Mouse (Mus musculus): Measurements from ENCODE around the gene Gm12216. TPM values are rescaled to one million over a fixed set of nuclear protein-coding genes. Genes with fewer than 3 reads are reported as not detected.

Gm12216 gene
- total RNA-seq, 2 experiments from 2014 or later = 3.5 to 4.0 TPM

DNA sequence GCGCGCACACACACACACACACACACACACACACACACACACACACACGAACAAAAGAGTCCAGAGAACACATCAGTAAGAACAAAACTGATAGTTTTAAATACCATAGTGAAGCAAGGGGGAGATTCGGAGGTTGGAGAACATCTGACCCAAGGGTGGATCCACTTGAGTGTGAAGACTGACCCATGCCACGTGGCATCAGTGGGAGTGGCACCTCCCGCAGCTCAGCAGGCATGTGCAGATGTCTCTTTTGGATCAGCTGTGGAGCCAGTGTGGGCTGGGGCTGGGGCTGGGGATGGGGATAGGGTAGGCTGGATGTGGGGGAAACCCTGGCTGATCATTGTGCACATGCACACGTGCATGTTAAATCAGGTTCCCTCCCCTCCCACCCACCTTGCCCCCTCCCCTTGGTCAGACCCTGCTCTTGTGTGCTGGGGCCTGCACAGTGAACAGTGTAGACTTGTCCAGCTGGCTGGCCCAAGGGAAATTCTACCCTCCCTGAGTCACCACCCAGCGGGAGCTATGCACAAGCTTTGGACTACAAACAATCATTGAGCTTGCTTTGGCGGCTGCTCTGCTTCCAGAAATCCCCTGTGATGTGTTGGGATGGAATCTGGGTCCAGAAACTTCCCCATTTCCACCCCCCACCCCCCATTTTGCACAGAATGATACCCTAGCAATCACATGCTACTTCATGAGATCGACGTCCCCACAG lies 37.7 kb downstream of the Gm12216 start:
- no peak for DNase-seq

DNA sequence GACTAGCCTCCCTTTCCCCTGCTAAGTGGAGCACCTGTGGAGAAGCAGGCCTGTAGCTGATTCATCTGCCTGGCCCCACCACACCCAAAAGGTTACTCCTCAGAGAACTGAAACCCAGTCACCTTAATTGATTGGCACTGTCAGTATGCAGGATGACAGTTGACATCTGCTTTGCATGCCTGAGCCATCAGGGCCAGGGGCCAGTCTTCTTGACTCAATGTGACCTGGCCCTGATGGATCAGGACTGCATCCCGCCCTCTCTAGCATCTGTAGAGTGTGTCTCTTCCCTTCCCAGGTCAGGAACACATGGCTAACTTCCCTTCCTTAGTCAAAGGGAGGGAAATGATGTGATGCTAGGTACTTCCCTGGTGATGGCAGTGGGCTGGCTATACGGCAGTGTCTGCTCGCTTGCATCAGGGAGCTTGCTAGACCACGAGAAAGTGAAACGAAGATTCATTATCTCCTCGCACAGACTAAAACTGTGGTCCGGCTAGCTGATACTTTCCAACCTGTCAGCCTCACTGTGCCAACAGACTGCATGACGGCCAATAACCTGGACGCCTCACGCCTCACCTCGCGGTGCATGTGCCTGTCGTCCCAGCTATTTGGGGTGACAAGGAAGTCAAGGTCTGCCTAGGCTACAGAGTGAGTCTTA lies 38.4 kb downstream of the Gm12216 start:
- no peak for DNase-seq

DNA sequence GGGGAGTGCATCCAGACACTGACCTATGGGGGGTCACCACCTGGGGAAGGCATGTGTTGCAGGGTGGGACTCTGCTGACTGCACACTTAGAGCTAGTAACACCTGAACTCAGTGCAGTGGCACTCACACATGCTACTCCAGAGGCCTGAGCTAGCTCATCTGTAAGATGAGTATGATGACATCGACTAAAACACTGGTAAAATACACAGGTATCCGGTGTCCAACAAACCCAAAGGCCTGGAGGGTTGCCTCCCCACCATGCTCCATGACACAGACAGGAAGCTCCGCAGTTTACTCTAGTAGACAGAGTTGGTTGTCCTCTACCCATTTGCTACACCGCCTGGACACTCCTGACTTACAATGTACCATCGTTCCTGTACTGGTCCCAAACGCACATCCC lies 39.5 kb downstream of the Gm12216 start:
- DNase-seq = no peak

DNA sequence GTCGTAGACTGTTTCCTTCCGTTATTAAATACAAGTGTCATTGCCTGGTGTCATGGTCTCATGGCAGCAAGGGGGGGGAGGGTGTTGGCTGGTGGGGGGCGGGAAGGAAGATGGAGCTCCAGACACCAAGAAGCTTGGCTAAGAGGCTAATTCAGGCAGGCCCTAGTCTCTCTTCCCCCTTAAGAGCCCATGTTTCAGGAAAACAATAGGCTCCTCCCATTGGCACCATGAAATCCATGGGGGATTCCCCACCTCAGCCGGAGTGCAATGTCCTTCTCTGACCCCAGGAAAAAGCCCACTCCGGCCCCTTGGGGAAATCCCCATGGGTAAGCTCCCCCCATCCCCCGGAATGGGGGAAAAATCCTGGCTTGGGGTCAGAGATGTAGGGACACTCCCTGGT lies 40.3 kb downstream of the Gm12216 start:
- no peak for DNase-seq

DNA sequence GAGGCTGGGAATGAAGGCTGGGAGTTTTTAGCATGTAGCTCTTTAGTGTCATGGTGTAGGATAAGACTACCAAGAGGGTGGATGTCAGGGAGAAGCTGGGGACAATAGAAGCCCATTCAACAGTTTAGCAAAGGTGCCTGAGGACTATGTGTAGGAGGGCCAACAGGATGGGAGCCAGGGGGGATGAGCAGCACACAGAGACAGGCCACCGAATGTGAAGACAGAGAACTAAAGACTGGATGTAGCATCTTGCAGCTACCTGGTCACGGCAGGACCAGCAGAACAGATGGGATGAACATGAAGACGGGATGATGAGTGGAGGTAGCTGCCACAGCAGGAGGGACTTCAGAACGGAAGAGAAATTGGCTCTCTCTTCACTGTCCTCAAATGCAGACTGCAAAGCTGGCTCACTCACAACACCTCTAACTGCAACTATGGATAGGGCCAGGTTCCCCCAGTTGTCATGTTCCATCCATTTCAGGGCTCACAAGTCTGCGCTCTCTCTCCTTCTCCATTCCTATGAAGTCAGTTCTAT lies 42.1 kb downstream of the Gm12216 start:
- no peak for DNase-seq

DNA sequence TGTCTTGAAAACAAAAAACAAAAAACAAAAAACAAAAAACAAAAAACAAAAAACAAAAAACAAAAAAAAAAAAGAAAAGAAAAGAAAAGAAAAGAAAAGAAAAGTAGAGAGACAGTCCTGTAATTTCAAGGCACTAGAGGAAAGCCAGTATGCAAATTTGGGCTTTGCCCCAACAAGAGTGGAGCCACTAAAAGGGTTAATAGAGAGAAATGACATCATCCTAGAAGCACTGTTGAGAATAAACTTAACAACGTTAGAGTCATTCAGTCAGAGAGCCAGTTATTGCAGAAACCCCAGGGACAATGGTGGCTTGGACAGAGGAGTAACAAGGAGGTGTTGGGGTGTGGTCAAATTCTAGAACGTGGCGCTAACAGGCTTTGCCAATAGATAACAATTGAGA lies 44.2 kb downstream of the Gm12216 start:
- DNase-seq = no peak

DNA sequence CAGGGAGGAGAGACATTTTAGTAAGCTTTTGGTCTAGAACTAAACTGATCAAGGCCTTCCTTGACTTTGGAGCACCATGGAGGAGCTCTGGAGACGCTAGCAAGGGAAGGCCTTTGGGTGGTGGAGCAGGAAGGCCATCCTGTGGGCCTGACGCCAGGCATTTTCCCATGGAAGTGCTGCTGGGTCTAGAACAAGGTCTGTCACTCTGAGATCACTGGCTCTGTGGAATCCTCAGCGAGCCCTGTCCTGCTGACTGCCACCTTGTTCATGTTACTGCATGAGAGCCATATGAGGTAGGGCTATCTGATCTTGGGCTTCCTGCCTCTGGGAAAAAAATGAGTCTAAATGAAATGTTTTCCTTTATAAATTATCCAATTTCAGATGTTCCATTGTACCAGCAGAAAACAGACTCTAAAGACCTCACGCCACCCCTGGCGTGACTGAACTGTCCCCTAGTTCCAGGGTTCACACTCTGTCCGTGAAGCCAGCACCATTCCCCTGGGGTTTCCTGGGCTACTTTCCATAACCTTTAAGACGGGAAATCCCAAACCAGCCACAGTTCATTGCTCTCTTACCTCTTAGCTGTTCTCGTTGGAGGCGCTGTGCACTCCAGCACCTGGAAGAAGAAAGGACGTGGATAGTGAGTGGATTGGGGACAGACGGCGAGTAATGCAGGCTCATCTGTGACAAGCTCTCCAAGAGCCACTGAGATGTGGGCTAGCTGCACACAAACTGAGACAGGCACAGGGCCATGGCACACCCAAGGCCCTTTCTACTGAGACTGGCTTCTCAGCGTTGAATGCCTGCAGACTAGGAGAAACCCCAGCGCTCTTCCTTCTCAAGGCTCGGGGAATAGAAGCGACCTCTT lies 45.8 kb downstream of the Gm12216 start:
- no peak for DNase-seq

DNA sequence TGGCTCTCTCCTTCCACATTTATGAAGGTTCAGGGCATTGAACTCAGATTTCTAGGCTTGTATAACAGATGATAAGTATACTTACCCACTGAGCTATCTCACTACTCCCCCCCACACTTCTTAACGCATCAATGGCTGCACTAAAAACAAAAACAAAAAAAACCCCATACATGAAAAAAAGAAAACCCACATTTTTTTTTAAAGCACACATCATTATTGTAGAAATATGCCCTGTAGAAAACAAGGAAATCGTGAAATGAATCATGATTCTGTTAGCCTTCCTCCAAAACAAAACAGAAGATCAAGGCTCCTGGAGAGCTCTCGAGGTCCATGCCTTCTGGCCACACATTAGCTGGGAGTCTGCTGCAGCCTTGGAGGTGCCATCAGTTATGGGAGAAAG lies 47.7 kb downstream of the Gm12216 start:
- DNase-seq = no peak

DNA sequence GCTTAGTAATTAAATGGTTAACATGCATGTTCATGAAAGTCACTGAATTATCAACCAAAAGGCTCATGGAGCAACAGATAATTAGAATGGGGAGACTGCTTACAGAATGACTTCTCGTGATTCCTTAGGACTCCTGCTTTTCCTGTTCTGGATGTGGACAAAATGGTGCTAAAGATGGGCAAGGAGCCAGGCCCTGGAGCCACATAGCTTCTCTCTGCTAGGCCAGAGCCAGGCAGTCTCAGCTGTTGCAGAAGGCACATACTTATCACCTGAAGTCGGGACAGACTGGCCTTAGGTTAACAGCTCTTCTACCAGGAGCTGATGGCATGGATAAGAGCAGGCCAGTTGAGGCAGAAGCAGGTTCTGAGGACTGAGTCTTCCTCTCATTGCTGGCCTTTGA lies 48.3 kb downstream of the Gm12216 start:
- DNase-seq = no peak

DNA sequence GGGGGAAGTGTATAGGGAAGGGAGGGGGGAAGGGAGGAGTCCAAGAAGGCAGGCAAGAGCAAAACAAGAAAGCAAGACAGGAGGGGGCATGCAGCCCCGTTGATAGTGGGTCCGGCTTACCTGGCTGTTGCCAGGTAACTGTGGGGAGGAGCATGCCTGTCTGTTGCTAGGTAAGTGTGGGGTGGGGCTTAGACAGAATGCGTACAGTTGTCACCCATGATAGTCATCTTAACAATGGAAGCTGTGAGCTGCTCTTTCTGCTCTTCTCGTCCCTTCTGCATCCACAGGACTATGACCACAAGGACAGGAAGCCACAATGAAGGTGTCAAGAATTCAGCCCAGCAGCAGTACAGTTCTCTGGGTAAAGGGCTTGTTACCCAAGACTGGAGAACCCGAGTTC lies 48.9 kb downstream of the Gm12216 start:
- DNase-seq = no peak

DNA sequence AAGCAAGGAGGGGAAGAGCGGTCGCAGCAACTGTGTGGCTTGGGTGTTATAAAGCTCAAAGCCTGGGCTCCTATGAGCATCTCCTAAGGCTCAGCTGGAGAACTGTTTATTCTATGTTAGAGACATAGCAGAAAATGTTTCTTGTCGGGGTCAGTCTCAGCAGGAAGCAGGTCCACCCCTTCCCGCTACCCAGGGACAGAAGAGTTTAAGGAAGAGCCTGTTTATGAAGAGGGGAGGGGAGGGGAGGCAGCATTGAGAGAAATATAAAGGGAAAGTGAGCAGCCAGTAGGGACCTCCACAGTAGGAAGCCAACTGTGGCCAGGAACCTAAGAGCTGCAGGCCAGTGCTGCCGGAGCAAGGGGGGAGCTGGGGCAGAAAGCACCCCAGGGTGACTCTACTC lies 49.7 kb downstream of the Gm12216 start:
- no peak for DNase-seq

DNA sequence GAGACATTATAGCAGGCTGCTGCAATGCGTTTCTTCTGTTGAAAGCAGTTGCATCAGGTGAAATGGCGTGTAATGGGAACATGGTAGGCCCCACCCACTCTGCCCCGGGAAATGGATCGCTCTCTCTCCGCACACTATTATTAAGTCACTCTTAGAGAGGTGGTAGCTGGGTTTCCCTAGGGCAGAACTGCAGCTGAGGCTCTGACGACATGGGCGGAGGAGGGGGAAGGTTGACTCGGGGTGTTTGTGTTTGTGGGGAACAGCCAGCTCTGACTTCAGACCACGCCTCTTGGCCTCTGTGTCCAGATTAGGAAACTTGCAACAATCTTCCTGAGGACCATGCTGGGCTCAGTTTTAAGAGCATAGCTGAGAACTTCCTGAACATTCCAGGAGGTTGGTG lies 53.3 kb downstream of the Gm12216 start:
- no peak for DNase-seq

DNA sequence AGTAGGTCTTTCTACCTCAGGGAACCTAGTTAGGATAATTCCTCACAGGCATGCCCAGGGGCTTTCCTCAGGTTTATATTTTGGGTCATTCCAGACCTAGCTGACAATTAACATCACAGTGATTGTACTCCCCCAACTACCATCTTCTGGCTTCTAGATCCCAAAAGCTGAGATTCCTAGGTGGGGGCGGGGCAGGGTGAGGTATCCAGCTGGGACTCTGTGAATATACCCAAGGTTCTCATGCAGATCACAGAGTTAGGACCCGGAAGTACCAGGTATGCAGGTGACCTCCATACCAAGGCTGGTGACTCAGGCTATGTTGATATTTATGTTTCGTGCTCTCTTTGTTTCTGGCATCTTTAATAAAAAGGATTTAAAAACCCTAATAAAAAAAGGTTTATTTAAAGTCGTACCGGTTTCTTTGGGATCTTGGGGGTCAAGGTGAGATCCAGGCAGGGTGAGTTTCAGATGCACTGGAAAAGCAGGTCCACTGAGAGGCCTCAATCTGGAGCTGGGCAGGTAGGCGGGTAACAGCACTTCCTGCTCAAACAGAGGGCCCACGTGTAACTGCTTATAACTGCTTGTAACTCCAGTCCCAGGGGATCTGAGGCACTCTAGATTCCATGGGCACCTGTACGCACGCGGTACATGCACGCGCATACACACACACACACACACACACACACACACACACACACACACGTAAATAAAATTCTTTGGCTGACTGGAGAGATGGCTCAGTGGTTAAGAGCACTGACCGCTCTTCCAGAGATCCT lies 54.3 kb downstream of the Gm12216 start:
- DNase-seq = no peak

DNA sequence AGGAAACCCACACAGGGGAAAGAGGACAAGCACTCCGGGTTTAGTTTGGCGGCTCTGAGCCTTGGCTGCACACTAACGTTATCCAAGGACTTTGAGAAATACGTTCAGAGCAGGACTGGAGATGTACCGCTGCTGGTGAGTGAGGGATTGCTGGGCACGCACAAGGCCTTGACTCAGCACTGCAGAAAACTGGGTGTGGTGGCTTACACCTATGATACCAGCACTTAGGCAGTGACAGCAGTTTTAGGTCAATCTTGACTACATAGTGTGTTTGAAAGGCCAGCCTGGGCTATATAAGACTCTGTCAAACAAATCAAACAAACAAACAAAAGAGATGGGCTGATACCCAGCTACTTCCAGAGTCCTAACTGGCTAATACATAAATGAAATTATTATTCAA lies 55.6 kb downstream of the Gm12216 start:
- DNase-seq = no peak

DNA sequence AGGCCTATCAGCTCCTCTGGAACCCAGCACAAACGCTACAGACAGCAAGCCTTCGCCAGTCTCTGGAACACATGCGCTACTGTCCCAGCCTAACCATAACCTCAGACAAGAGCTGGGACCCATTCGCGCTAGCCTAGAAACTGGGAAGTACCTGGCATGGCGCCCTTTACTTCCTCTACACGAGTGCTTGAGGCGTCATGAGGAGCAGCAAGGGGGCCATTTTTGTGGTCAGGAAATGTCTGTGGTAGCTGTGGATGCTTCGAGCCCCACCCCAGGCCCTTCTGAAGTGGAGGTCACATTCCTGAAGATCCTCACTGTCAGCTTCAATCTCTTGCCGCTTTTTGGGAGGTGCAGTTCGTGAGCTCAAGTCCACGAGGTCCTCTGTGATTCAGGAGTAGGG lies 56.0 kb downstream of the Gm12216 start:
- DNase-seq = no peak

DNA sequence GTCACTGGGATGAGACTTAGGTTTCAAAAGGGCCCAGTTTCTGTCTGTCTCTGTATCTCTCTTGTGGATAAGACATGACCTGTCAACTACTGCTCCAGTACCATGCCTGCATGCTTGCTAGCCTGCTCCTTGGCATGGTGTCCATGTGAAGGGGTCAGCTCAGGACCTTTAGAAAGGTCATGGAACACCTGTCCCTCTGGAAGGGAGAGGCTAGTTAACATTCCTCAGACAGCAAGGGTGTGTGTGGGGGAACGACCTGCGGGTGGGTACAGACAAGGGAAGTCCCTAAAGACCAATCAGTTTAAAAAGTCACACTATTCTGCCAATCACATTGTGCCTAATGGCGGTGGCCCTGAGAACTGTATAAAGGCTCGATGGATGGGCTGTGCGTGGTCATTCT lies 58.1 kb downstream of the Gm12216 start:
- no peak for DNase-seq

DNA sequence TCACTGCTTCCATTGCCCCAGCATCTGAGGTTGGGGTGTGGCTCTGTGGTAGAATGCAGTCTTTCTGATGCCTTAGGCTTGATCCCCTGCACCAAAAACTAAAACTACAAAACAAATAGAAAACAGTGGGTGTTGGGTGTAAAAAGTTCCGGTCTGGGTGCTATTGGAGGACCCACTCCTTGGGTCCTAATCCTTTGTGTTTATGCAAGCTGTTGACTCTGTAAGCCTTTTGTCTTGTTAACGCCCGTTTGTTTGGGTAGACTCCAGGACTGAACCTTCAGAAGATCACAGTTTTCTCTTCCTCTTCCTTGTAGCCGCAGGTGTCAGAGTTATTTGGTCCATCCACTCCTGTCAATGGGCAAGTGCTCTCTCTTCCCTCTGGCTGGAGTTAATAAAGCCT lies 59.0 kb downstream of the Gm12216 start:
- no peak for DNase-seq

DNA sequence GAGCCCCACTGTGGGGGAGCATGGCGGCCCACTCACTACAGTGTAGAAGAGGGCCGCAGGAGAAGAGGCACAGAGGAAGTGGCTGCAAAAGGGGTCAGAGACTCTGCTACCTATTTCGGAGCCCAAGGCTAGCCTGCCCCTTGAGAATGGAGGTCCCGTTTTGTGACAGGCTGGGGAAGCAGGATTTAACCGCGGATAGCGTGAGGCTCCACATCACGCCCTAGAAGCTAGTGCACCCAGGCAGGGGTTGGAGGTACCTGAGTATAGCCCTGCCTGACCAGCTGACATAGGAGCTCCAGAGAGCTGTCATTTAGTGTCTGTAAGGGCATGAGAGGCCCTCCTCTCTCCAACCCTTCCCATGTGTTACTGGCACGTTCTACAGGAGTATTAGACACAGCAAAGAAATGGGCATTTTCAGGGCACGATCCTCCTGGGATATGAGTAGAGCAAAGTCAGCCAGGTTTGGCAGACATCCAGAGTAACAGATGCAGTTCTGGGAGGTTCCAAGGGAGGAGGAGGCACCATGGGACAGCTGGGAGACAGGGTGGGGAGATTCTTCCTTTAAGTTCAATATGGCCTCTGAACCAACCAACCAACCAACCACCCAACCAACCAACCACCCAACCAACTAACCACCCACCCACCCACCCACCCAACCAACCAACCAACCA lies 60.9 kb downstream of the Gm12216 start:
- no peak for DNase-seq

DNA sequence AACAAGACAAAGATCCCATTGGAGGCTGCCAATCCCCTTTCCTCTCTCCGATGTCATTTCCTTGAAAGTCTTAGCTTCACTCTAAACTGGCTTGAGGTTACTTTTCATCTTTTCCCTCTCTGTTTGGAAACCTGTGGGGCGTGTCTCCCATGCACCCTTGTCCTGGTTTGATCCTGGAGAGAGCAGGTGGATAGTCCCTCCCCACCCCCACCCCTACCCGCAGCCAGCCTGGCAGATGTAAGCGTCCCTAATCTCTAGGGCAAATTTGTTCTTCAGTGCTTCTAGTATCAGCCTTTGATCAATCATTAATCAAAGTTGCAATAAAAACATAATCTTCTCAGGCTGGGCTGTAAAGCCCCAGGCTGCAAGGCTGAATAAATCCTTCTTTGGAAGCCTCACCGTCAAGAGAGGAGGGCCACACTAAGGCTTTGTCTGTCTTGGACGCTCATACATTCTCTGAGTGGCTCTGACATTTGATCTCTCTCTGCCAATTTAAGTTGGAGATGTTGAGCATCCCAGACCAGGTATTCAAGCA lies 61.6 kb downstream of the Gm12216 start:
- DNase-seq = no peak

DNA sequence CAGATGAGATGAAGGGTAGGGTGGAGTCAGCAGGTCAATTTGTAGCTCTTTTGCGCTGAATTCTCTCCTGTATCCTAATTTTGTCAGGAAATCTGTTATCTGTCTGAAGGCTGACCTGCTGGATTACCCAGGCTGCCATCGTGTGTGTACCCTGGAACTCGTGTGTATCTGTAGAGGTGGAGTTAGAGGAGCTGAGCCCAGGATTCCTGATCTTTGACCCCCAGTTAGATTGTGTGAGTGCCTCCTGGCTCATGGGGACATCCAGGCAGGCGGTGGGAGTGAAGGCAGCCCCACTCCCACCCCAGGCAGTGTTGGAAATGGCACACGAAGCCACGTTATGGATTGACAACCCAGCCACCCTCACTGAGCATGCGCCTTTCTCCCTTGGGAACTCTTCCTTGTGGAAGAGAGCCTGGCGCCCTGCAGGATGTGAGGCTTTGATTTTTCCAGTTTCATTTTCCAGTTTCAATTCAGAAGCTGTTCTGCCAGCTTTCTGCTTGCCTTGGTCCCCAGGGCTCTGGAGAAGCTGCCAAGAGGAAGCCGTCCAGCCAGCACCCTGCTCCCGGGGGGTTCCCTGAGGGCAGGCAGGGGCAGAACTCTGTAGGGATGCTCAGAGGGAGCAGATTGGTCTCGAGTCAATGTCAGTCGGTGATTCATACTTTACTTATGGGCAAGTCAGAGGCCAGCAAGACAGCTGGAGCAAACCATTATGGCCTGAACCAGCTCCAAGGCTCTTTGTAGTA lies 62.5 kb downstream of the Gm12216 start:
- DNase-seq = peak; percentile 30

DNA sequence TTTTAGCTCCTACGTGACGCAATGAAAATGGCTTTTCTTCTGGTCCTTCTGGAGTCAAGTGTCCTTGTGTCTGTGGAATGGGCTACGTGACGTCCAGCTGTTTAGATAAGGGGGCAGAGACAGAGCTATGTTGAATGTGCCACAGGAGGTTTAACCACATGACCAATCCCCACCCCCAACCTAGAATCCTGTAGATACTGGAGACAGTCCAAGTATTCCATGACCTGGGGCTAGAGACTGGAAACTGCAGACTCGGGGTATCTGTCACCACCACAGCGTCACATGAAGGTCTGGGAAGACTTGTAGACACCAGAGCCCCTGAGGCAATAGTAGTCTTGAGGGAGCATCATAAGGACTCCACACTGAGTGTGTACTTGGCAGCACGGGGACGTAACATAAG lies 63.2 kb downstream of the Gm12216 start:
- DNase-seq = no peak

Data from gastrocnemius, postnatal 10 days (tissue).